Comparison of ENCODE assay signal across 1 mouse cellular context in genomic region chr1:86359798-86360179, GRCm38 (mm10).
TF ChIP-seq lines count a peak whose summit lies in the region.

No protein-coding gene starts in this region.

TF ChIP-seq in CH12.LX, 34 proteins besides CTCF, POLR2A, EP300 and RAD21 (continued from another document):
- peak; percentile 32; the same call in 1 of the 2 replicates for TF ChIP-seq TCF12 (IDR thresholded peaks at IDR 0.05; ENCODE audit: low read depth, low read length)
- 0 out of 2 replicates have a peak, but pooled peaks have one; percentile 62 for TF ChIP-seq CHD2 (IDR thresholded peaks at IDR 0.05; ENCODE audit: low read length)
- no peak for TF ChIP-seq KAT2A (IDR thresholded peaks at IDR 0.05; ENCODE audit: insufficient replicate concordance, low read length)
- no peak for TF ChIP-seq MEF2A (IDR thresholded peaks at IDR 0.05; ENCODE audit: borderline replicate concordance, low read depth, low read length)
